Mouse (Mus musculus): Measurements from ENCODE around the gene Fxyd2.
A peak's percentile ranks its signal among the peaks of the same experiment; 100 is the strongest.

Fxyd2 gene

GRCm38 (mm10) chr9:45399434-45399833, at the start of gene Fxyd2:
TSS of gene Fxyd2 (plus strand) at chr9:45399669.
- DNase-seq (ENCODE audit: low read depth, low spot score), result no peak
- Histone ChIP-seq H3K27me3 (ENCODE audit: control insufficient read depth, insufficient read depth, low read length, poor library complexity, severe bottlenecking) (no peaks in the 10 kb centered on the region), H3K36me3 (ENCODE audit: control insufficient read depth, insufficient read depth, low read length, poor library complexity, severe bottlenecking) (no peaks in the 10 kb centered on the region)

GRCm38 (mm10) chr9:45349851-45350250, 49.6 kb upstream of the Fxyd2 start:
- H3K36me3 ChIP-seq (ENCODE audit: control insufficient read depth, insufficient read depth, low read length, poor library complexity, severe bottlenecking), result no peaks in the 10 kb centered on the region
- H3K27me3 ChIP-seq (ENCODE audit: control insufficient read depth, insufficient read depth, low read length, poor library complexity, severe bottlenecking), result no peaks in the 10 kb centered on the region
- DNase-seq (ENCODE audit: low read depth, low spot score), result no peak

GRCm38 (mm10) chr9:45355192-45355591, 44.3 kb upstream of the Fxyd2 start:
- no peak for DNase-seq (ENCODE audit: low read depth, low spot score)
- no peaks in the 10 kb centered on the region for H3K27me3 ChIP-seq (ENCODE audit: control insufficient read depth, insufficient read depth, low read length, poor library complexity, severe bottlenecking)
- no peaks in the 10 kb centered on the region for H3K36me3 ChIP-seq (ENCODE audit: control insufficient read depth, insufficient read depth, low read length, poor library complexity, severe bottlenecking)

GRCm38 (mm10) chr9:45358356-45358755, 41.1 kb upstream of the Fxyd2 start:
- Histone ChIP-seq H3K36me3 (ENCODE audit: control insufficient read depth, insufficient read depth, low read length, poor library complexity, severe bottlenecking) (no peaks in the 10 kb centered on the region), H3K27me3 (ENCODE audit: control insufficient read depth, insufficient read depth, low read length, poor library complexity, severe bottlenecking) (no peaks in the 10 kb centered on the region)
- DNase-seq (ENCODE audit: low read depth, low spot score), result no peak

GRCm38 (mm10) chr9:45362051-45362461, 37.4 kb upstream of the Fxyd2 start:
- no peaks in the 10 kb centered on the region for H3K36me3 ChIP-seq (ENCODE audit: control insufficient read depth, insufficient read depth, low read length, poor library complexity, severe bottlenecking)

GRCm38 (mm10) chr9:45363639-45364214, 35.7 kb upstream of the Fxyd2 start:
- no peak for DNase-seq (ENCODE audit: low read depth, low spot score)
- no peaks in the 10 kb centered on the region for H3K27me3 ChIP-seq (ENCODE audit: control insufficient read depth, insufficient read depth, low read length, poor library complexity, severe bottlenecking)
- no peaks in the 10 kb centered on the region for H3K36me3 ChIP-seq (ENCODE audit: control insufficient read depth, insufficient read depth, low read length, poor library complexity, severe bottlenecking)

More at GRCm38 (mm10) chr9:45362051-45362461, 37.4 kb upstream of the Fxyd2 start:
- H3K27me3 ChIP-seq (ENCODE audit: control insufficient read depth, insufficient read depth, low read length, poor library complexity, severe bottlenecking), result no peaks in the 10 kb centered on the region
- DNase-seq (ENCODE audit: low read depth, low spot score), result no peak

GRCm38 (mm10) chr9:45367716-45368115, 31.8 kb upstream of the Fxyd2 start:
- Histone ChIP-seq H3K36me3 (ENCODE audit: control insufficient read depth, insufficient read depth, low read length, poor library complexity, severe bottlenecking) (no peaks in the 10 kb centered on the region), H3K27me3 (ENCODE audit: control insufficient read depth, insufficient read depth, low read length, poor library complexity, severe bottlenecking) (no peaks in the 10 kb centered on the region)
- DNase-seq (ENCODE audit: low read depth, low spot score), result no peak

- no peak for DNase-seq (ENCODE audit: low read depth, low spot score)
- Histone ChIP-seq H3K36me3 (ENCODE audit: control insufficient read depth, insufficient read depth, low read length, poor library complexity, severe bottlenecking) (no peaks in the 10 kb centered on the region), H3K27me3 (ENCODE audit: control insufficient read depth, insufficient read depth, low read length, poor library complexity, severe bottlenecking) (no peaks in the 10 kb centered on the region)
Observed at GRCm38 (mm10) chr9:45368341-45368901, 31.0 kb upstream of the Fxyd2 start.

- peak; percentile 18 for DNase-seq (ENCODE audit: low read depth, low spot score)
- no peaks in the 10 kb centered on the region for H3K27me3 ChIP-seq (ENCODE audit: control insufficient read depth, insufficient read depth, low read length, poor library complexity, severe bottlenecking)
- H3K36me3 ChIP-seq (ENCODE audit: control insufficient read depth, insufficient read depth, low read length, poor library complexity, severe bottlenecking), result no peaks in the 10 kb centered on the region
Observed at GRCm38 (mm10) chr9:45370117-45370561, 29.3 kb upstream of the Fxyd2 start, which contains the start of gene Fxyd6. TSS of gene Fxyd6 (plus strand) at chr9:45370185.

- Histone ChIP-seq H3K27me3 (ENCODE audit: control insufficient read depth, insufficient read depth, low read length, poor library complexity, severe bottlenecking) (no peaks in the 10 kb centered on the region), H3K36me3 (ENCODE audit: control insufficient read depth, insufficient read depth, low read length, poor library complexity, severe bottlenecking) (no peaks in the 10 kb centered on the region)
- no peak for DNase-seq (ENCODE audit: low read depth, low spot score)
Observed at GRCm38 (mm10) chr9:45370616-45371336, 28.7 kb upstream of the Fxyd2 start.

GRCm38 (mm10) chr9:45371337-45371707, 28.1 kb upstream of the Fxyd2 start:
- DNase-seq (ENCODE audit: low read depth, low spot score), result no peak
- no peaks in the 10 kb centered on the region for H3K36me3 ChIP-seq (ENCODE audit: control insufficient read depth, insufficient read depth, low read length, poor library complexity, severe bottlenecking)
- no peaks in the 10 kb centered on the region for H3K27me3 ChIP-seq (ENCODE audit: control insufficient read depth, insufficient read depth, low read length, poor library complexity, severe bottlenecking)

- no peak for DNase-seq (ENCODE audit: low read depth, low spot score)
- H3K36me3 ChIP-seq (ENCODE audit: control insufficient read depth, insufficient read depth, low read length, poor library complexity, severe bottlenecking), result no peaks in the 10 kb centered on the region
- no peaks in the 10 kb centered on the region for H3K27me3 ChIP-seq (ENCODE audit: control insufficient read depth, insufficient read depth, low read length, poor library complexity, severe bottlenecking)
Observed at GRCm38 (mm10) chr9:45373896-45374295, 25.6 kb upstream of the Fxyd2 start.

- no peaks in the 10 kb centered on the region for H3K36me3 ChIP-seq (ENCODE audit: control insufficient read depth, insufficient read depth, low read length, poor library complexity, severe bottlenecking)
- no peaks in the 10 kb centered on the region for H3K27me3 ChIP-seq (ENCODE audit: control insufficient read depth, insufficient read depth, low read length, poor library complexity, severe bottlenecking)
- DNase-seq (ENCODE audit: low read depth, low spot score), result no peak
Observed at GRCm38 (mm10) chr9:45374988-45375502, 24.4 kb upstream of the Fxyd2 start.

- H3K36me3 ChIP-seq (ENCODE audit: control insufficient read depth, insufficient read depth, low read length, poor library complexity, severe bottlenecking), result no peaks in the 10 kb centered on the region
- no peak for DNase-seq (ENCODE audit: low read depth, low spot score)
- no peaks in the 10 kb centered on the region for H3K27me3 ChIP-seq (ENCODE audit: control insufficient read depth, insufficient read depth, low read length, poor library complexity, severe bottlenecking)
Observed at GRCm38 (mm10) chr9:45376427-45376826, 23.0 kb upstream of the Fxyd2 start.

- Histone ChIP-seq H3K36me3 (ENCODE audit: control insufficient read depth, insufficient read depth, low read length, poor library complexity, severe bottlenecking) (no peaks in the 10 kb centered on the region), H3K27me3 (ENCODE audit: control insufficient read depth, insufficient read depth, low read length, poor library complexity, severe bottlenecking) (no peaks in the 10 kb centered on the region)
- DNase-seq (ENCODE audit: low read depth, low spot score), result no peak
Observed at GRCm38 (mm10) chr9:45376883-45377282, 22.6 kb upstream of the Fxyd2 start.
